Mouse (Mus musculus) bone marrow macrophage, adult 2 months (primary cell): ENCODE data around the gene H2-DMa.

Source experiments
- CTCF ChIP-seq: IDR thresholded peaks from 2 replicates; pipeline ENCODE4 v1.5.1; 2012; ENCODE audit warnings: low read depth, mild to moderate bottlenecking, low read length, moderate library complexity
- POLR2A ChIP-seq: IDR thresholded peaks from 2 replicates; pipeline ENCODE4 v1.6.1; 2012; ENCODE audit warnings: mild to moderate bottlenecking, low read depth, low read length, borderline replicate concordance

- TF ChIP-seq CTCF = no peak
- no peak for TF ChIP-seq POLR2A
Measured at GRCm38 (mm10) chr17:34093199-34093874, 26.0 kb upstream of the H2-DMa start.
